Mouse (Mus musculus): Measurements from ENCODE around the gene Ercc6l2. TPM values are rescaled to one million over a fixed set of nuclear protein-coding genes. Genes with fewer than 3 reads are reported as not detected.

Ercc6l2 gene
- polyA plus RNA-seq, 1 experiment from 2014 or later: 21.9 TPM

- ATAC-seq (ENCODE audit: insufficient number of reproducible peaks, low FRiP score, low TSS enrichment, low read depth): no peak
- H3K4me1 ChIP-seq (ENCODE audit: control insufficient read depth, insufficient read depth, low read length): no peaks in the 10 kb centered on the region
- H3K27ac ChIP-seq (replicated peaks; ENCODE audit: low read depth, low read length): no peak overlapping the region
- no peak overlapping the region for H3K9ac ChIP-seq (ENCODE audit: low read length)
- WGBS: 84% methylated on average over 3 of the region's 3 CpGs
- no peaks in the 10 kb centered on the region for H3K36me3 ChIP-seq (ENCODE audit: control insufficient read depth, insufficient read depth, low read length)
- no peak for DNase-seq (ENCODE audit: low spot score)
- no peaks in the 10 kb centered on the region for H3K9me3 ChIP-seq (ENCODE audit: control insufficient read depth, low read length)
- H3K4me2 ChIP-seq (ENCODE audit: low read depth, severe bottlenecking): no peak overlapping the region
- H3K4me3 ChIP-seq (ENCODE audit: low read depth, low read length): no peak overlapping the region
- H3K27me3 ChIP-seq (ENCODE audit: control insufficient read depth, insufficient read depth, low read length): no peaks in the 10 kb centered on the region
Measured at GRCm38 (mm10) chr13:63798677-63799076, 16.4 kb upstream of the Ercc6l2 start.

- no peak for ATAC-seq (ENCODE audit: insufficient number of reproducible peaks, low FRiP score, low TSS enrichment, low read depth)
- WGBS: 76% methylated on average over 1 of the region's 1 CpGs
- DNase-seq (ENCODE audit: low spot score): no peak
- Histone ChIP-seq H3K9me3 (ENCODE audit: control insufficient read depth, low read length) (no peaks in the 10 kb centered on the region), H3K4me1 (ENCODE audit: control insufficient read depth, insufficient read depth, low read length) (no peaks in the 10 kb centered on the region), H3K36me3 (ENCODE audit: control insufficient read depth, insufficient read depth, low read length) (no peaks in the 10 kb centered on the region), H3K27ac (replicated peaks; ENCODE audit: low read depth, low read length) (no peak overlapping the region), H3K27me3 (ENCODE audit: control insufficient read depth, insufficient read depth, low read length) (no peaks in the 10 kb centered on the region), H3K9ac (ENCODE audit: low read length) (no peak overlapping the region), H3K4me3 (ENCODE audit: low read depth, low read length) (no peak overlapping the region), H3K4me2 (ENCODE audit: low read depth, severe bottlenecking) (no peak overlapping the region)
Measured at GRCm38 (mm10) chr13:63799940-63800339, 15.1 kb upstream of the Ercc6l2 start.

- WGBS: 84% methylated on average over 1 of the region's 1 CpGs
- H3K4me2 ChIP-seq (ENCODE audit: low read depth, severe bottlenecking): no peak overlapping the region
- ATAC-seq (ENCODE audit: insufficient number of reproducible peaks, low FRiP score, low TSS enrichment, low read depth) (no peak), DNase-seq (ENCODE audit: low spot score) (no peak)
- no peak overlapping the region for H3K4me3 ChIP-seq (ENCODE audit: low read depth, low read length)
- no peaks in the 10 kb centered on the region for H3K27me3 ChIP-seq (ENCODE audit: control insufficient read depth, insufficient read depth, low read length)
- no peak overlapping the region for H3K27ac ChIP-seq (replicated peaks; ENCODE audit: low read depth, low read length)
- H3K4me1 ChIP-seq (ENCODE audit: control insufficient read depth, insufficient read depth, low read length): no peaks in the 10 kb centered on the region
- no peaks in the 10 kb centered on the region for H3K36me3 ChIP-seq (ENCODE audit: control insufficient read depth, insufficient read depth, low read length)
- no peaks in the 10 kb centered on the region for H3K9me3 ChIP-seq (ENCODE audit: control insufficient read depth, low read length)
- no peak overlapping the region for H3K9ac ChIP-seq (ENCODE audit: low read length)
Measured at GRCm38 (mm10) chr13:63801289-63801688, 13.8 kb upstream of the Ercc6l2 start.

- H3K27ac ChIP-seq (replicated peaks; ENCODE audit: low read depth, low read length): no peak overlapping the region
- DNase-seq (ENCODE audit: low spot score) (no peak), ATAC-seq (ENCODE audit: insufficient number of reproducible peaks, low FRiP score, low TSS enrichment, low read depth) (no peak)
- no peak overlapping the region for H3K4me3 ChIP-seq (ENCODE audit: low read depth, low read length)
- H3K36me3 ChIP-seq (ENCODE audit: control insufficient read depth, insufficient read depth, low read length): no peaks in the 10 kb centered on the region
- no peaks in the 10 kb centered on the region for H3K27me3 ChIP-seq (ENCODE audit: control insufficient read depth, insufficient read depth, low read length)
- 48% methylated on average over 1 of the region's 1 CpGs for WGBS
- no peaks in the 10 kb centered on the region for H3K4me1 ChIP-seq (ENCODE audit: control insufficient read depth, insufficient read depth, low read length)
- no peaks in the 10 kb centered on the region for H3K9me3 ChIP-seq (ENCODE audit: control insufficient read depth, low read length)
- no peak overlapping the region for H3K4me2 ChIP-seq (ENCODE audit: low read depth, severe bottlenecking)
- H3K9ac ChIP-seq (ENCODE audit: low read length): no peak overlapping the region
Measured at GRCm38 (mm10) chr13:63807233-63807632, 7.8 kb upstream of the Ercc6l2 start.

GRCm38 (mm10) chr13:63807979-63808378 lies 7.1 kb upstream of the Ercc6l2 start:
- H3K9me3 ChIP-seq (ENCODE audit: control insufficient read depth, low read length): no peaks in the 10 kb centered on the region
- no peak overlapping the region for H3K9ac ChIP-seq (ENCODE audit: low read length)
- 89% methylated on average over 3 of the region's 3 CpGs for WGBS
- no peaks in the 10 kb centered on the region for H3K27me3 ChIP-seq (ENCODE audit: control insufficient read depth, insufficient read depth, low read length)
- H3K27ac ChIP-seq (replicated peaks; ENCODE audit: low read depth, low read length): no peak overlapping the region
- no peak overlapping the region for H3K4me3 ChIP-seq (ENCODE audit: low read depth, low read length)
- no peaks in the 10 kb centered on the region for H3K4me1 ChIP-seq (ENCODE audit: control insufficient read depth, insufficient read depth, low read length)
- no peaks in the 10 kb centered on the region for H3K36me3 ChIP-seq (ENCODE audit: control insufficient read depth, insufficient read depth, low read length)
- H3K4me2 ChIP-seq (ENCODE audit: low read depth, severe bottlenecking): no peak overlapping the region
- no peak for DNase-seq (ENCODE audit: low spot score)
- ATAC-seq (ENCODE audit: insufficient number of reproducible peaks, low FRiP score, low TSS enrichment, low read depth): no peak

- no peak for DNase-seq (ENCODE audit: low spot score)
- no peaks in the 10 kb centered on the region for H3K4me1 ChIP-seq (ENCODE audit: control insufficient read depth, insufficient read depth, low read length)
- H3K9ac ChIP-seq (ENCODE audit: low read length): no peak overlapping the region
- no peak overlapping the region for H3K27ac ChIP-seq (replicated peaks; ENCODE audit: low read depth, low read length)
- H3K4me3 ChIP-seq (ENCODE audit: low read depth, low read length): no peak overlapping the region
- no peaks in the 10 kb centered on the region for H3K9me3 ChIP-seq (ENCODE audit: control insufficient read depth, low read length)
- no peak overlapping the region for H3K4me2 ChIP-seq (ENCODE audit: low read depth, severe bottlenecking)
- no peaks in the 10 kb centered on the region for H3K27me3 ChIP-seq (ENCODE audit: control insufficient read depth, insufficient read depth, low read length)
- ATAC-seq (ENCODE audit: insufficient number of reproducible peaks, low FRiP score, low TSS enrichment, low read depth): no peak
- H3K36me3 ChIP-seq (ENCODE audit: control insufficient read depth, insufficient read depth, low read length): no peaks in the 10 kb centered on the region
Measured at GRCm38 (mm10) chr13:63811477-63811876, 3.6 kb upstream of the Ercc6l2 start.

GRCm38 (mm10) chr13:63815931-63816330 lies 891 bp downstream of the Ercc6l2 start:
- Histone ChIP-seq H3K9me3 (ENCODE audit: control insufficient read depth, low read length) (no peaks in the 10 kb centered on the region), H3K9ac (ENCODE audit: low read length) (no peak overlapping the region; the same call in 1 of the 2 replicates), H3K27ac (replicated peaks; ENCODE audit: low read depth, low read length) (no peak overlapping the region), H3K4me2 (ENCODE audit: low read depth, severe bottlenecking) (peak overlapping the region; percentile 65), H3K27me3 (ENCODE audit: control insufficient read depth, insufficient read depth, low read length) (no peaks in the 10 kb centered on the region), H3K4me1 (ENCODE audit: control insufficient read depth, insufficient read depth, low read length) (no peaks in the 10 kb centered on the region), H3K36me3 (ENCODE audit: control insufficient read depth, insufficient read depth, low read length) (no peaks in the 10 kb centered on the region), H3K4me3 (ENCODE audit: low read depth, low read length) (peak overlapping the region; percentile 60)
- ATAC-seq (ENCODE audit: insufficient number of reproducible peaks, low FRiP score, low TSS enrichment, low read depth) (no peak), DNase-seq (ENCODE audit: low spot score) (no peak)

- Histone ChIP-seq H3K36me3 (ENCODE audit: control insufficient read depth, insufficient read depth, low read length) (no peaks in the 10 kb centered on the region), H3K4me3 (ENCODE audit: low read depth, low read length) (no peak overlapping the region), H3K27me3 (ENCODE audit: control insufficient read depth, insufficient read depth, low read length) (no peaks in the 10 kb centered on the region), H3K27ac (replicated peaks; ENCODE audit: low read depth, low read length) (no peak overlapping the region), H3K9ac (ENCODE audit: low read length) (no peak overlapping the region), H3K9me3 (ENCODE audit: control insufficient read depth, low read length) (no peaks in the 10 kb centered on the region), H3K4me1 (ENCODE audit: control insufficient read depth, insufficient read depth, low read length) (no peaks in the 10 kb centered on the region), H3K4me2 (ENCODE audit: low read depth, severe bottlenecking) (no peak overlapping the region)
- ATAC-seq (ENCODE audit: insufficient number of reproducible peaks, low FRiP score, low TSS enrichment, low read depth): no peak
- WGBS: 87% methylated on average over 2 of the region's 2 CpGs
- no peak for DNase-seq (ENCODE audit: low spot score)
Measured at GRCm38 (mm10) chr13:63845758-63846157, 30.7 kb downstream of the Ercc6l2 start.

GRCm38 (mm10) chr13:63850308-63851011 lies 35.4 kb downstream of the Ercc6l2 start:
- H3K4me1 ChIP-seq (ENCODE audit: control insufficient read depth, insufficient read depth, low read length): no peaks in the 10 kb centered on the region
- no peak overlapping the region for H3K27ac ChIP-seq (replicated peaks; ENCODE audit: low read depth, low read length)
- H3K4me3 ChIP-seq (ENCODE audit: low read depth, low read length): no peak overlapping the region
- ATAC-seq (ENCODE audit: insufficient number of reproducible peaks, low FRiP score, low TSS enrichment, low read depth) (no peak), DNase-seq (ENCODE audit: low spot score) (no peak)
- no peaks in the 10 kb centered on the region for H3K27me3 ChIP-seq (ENCODE audit: control insufficient read depth, insufficient read depth, low read length)
- no peaks in the 10 kb centered on the region for H3K9me3 ChIP-seq (ENCODE audit: control insufficient read depth, low read length)
- no peak overlapping the region for H3K4me2 ChIP-seq (ENCODE audit: low read depth, severe bottlenecking)
- no peaks in the 10 kb centered on the region for H3K36me3 ChIP-seq (ENCODE audit: control insufficient read depth, insufficient read depth, low read length)
- 94% methylated on average over 3 of the region's 3 CpGs for WGBS
- no peak overlapping the region for H3K9ac ChIP-seq (ENCODE audit: low read length)
